Mouse (Mus musculus): ENCODE data around the gene Prss38.

DNA sequence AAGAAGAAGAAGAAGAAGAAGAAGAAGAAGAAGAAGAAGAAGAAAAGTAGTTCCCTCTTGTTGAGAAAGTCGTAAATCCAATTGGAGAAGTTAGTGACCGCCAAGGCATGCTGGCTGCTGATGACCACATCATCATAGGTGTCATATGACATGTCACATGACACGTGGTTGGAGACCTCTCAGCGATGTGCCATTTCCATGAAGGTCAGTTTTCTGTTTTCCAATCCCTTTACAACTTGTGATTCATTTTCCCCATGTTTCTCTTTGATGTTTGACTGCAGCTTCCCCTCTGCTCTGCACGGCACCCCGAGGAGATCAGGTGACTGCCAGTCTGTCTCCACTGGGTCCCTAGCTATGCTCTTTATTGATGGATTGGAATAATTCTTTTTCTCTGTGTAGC is 16.8 kb upstream of the Prss38 start:
- TF ChIP-seq CTCF (IDR thresholded peaks at IDR 0.05) = no peak
- no peak for TF ChIP-seq EP300 (IDR thresholded peaks at IDR 0.05)
